Mouse (Mus musculus) thymus, adult 2 months (tissue): ENCODE data around the gene Rps6kb1. TPM values are rescaled to one million over a fixed set of nuclear protein-coding genes. Genes with fewer than 3 reads are reported as not detected.
A peak's percentile ranks its signal among the peaks of the same experiment; 100 is the strongest.

Source experiments
- DNase-seq: peaks from one replicate; pipeline ENCODE4 v3.0.0; 2021
- H3K27ac ChIP-seq: fragments of 200-500 bp; 2 replicates; pipeline ENCODE4 v1.5.1; 2012; ENCODE audit warnings: low read length, control low read depth; ENCODE audit not compliant: control insufficient read depth, insufficient read depth
- H3K27me3 ChIP-seq: fragments of 200-500 bp; 2 replicates; pipeline ENCODE4 v1.6.1; 2012; ENCODE audit warnings: mild to moderate bottlenecking, low read length, moderate library complexity, mixed read lengths; ENCODE audit not compliant: control insufficient read depth, insufficient read depth
- H3K36me3 ChIP-seq: fragments of 200-500 bp; 2 replicates; pipeline ENCODE4 v1.6.1; 2012; ENCODE audit warnings: mild to moderate bottlenecking, low read length, moderate library complexity; ENCODE audit not compliant: control insufficient read depth, insufficient read depth
- H3K4me1 ChIP-seq: fragments of 200-500 bp; replicated peaks from 2 replicates; pipeline ENCODE4 v1.6.1; 2012; ENCODE audit warnings: low read length; ENCODE audit not compliant: control insufficient read depth, insufficient read depth
- H3K4me3 ChIP-seq: fragments of 200-500 bp; 2 replicates; pipeline ENCODE4 v1.5.1; 2012; ENCODE audit warnings: mild to moderate bottlenecking, low read length, control low read depth, moderate library complexity; ENCODE audit not compliant: control insufficient read depth, insufficient read depth
- CTCF ChIP-seq: fragments of 200-500 bp; IDR thresholded peaks from 2 replicates; pipeline ENCODE4 v1.5.1; 2012; ENCODE audit warnings: mild to moderate bottlenecking, control low read depth, low read length, moderate library complexity, borderline replicate concordance; ENCODE audit not compliant: control insufficient read depth, poor library complexity, insufficient read depth; ENCODE audit errors: extremely low read depth
- POLR2A ChIP-seq: fragments of 200-500 bp; IDR thresholded peaks from 2 replicates; pipeline ENCODE4 v1.6.1; 2012; ENCODE audit warnings: mild to moderate bottlenecking, low read length, control low read depth, moderate library complexity; ENCODE audit not compliant: control insufficient read depth, poor library complexity, insufficient read depth; ENCODE audit errors: extremely low read depth
- WGBS: fragments of 180-500 bp; shearing (Covaris S2); methylation state at CpG from one replicate; pipeline ENCODE4 v1.1.7; 2018; 5-methylcytosine and 5-hydroxymethylcytosine counted together
- polyA plus RNA-seq: library from polyadenylated mRNA; depleted of rRNA; stranded (reverse); fragments of >200 nt; gene quantifications from 2 replicates; pipeline ENCODE4 v1.2.3, GENCODE M21; 2012

The Rps6kb1 gene
- polyA plus RNA-seq, 1 experiment: 12.2 TPM

DNA sequence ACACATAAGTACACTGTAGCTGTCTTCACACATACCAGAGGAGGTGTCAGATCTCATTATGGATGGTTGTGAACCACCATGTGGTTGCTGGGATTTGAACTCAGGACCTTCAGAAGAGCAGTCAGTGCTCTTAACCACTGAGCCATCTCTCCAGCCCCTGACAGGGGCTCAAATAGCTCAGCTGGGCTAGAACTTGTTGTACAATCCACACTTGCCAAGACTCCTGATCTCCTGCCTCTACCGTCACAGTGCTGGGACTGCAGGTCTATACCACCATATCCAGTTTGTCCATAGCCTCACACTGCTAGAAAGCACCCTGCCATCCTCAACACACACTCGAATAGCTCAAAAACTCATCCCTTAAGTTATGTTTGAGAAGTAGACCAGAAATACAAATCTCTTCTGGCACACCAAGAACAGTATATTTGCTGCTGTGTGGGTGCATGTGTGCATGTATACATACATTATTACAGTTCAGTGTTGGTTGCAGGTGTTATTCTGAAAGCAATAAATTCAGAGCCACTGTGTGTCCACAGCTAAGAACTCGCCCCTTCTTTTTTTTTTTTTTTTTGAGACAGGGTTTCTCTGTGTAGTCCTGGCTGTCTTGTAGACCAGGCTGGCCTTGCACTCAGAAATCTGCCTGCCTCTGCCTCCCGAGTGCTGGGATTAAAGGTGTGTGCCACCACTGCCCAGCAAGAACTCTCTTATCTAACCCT is 44.1 kb upstream of the Rps6kb1 start:
- no peak for TF ChIP-seq POLR2A
- no peak for TF ChIP-seq CTCF
- peaks cover 12% of the 10 kb centered on the region for H3K4me1 ChIP-seq
- H3K27ac ChIP-seq: no peak overlapping the region
- no peak for DNase-seq
- no peaks in the 10 kb centered on the region for H3K36me3 ChIP-seq
- no peaks in the 10 kb centered on the region for H3K27me3 ChIP-seq
- 84% methylated on average over 4 of the region's 4 CpGs for WGBS
- no peak overlapping the region for H3K4me3 ChIP-seq

DNA sequence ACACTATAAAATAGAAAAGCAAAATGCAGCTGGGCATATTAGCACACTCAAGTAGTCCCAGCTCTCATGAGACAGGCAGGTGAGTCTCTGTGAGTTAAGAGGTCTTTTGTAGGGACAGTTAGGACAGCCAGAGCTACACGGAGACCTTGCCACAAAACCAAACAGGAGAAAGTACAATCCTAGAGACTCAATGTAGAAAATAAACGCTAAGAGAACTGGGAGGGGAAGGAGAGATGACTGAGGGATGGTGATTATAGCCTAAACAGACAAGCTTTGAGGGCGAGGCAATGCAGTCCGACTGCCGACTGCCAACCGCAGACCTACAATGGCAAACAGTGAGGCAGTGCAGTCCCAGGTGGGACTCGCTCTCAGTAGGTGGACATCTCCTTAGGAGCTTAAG is 43.2 kb upstream of the Rps6kb1 start:
- Histone ChIP-seq H3K36me3 (no peaks in the 10 kb centered on the region), H3K4me3 (no peak overlapping the region), H3K4me1 (peaks cover 12% of the 10 kb centered on the region), H3K27me3 (no peaks in the 10 kb centered on the region), H3K27ac (peak overlapping the region; percentile 8; the same call in 1 of the 2 replicates)
- no peak for DNase-seq
- WGBS: 24% methylated on average over 7 of the region's 7 CpGs
- TF ChIP-seq POLR2A (no peak), CTCF (no peak)

DNA sequence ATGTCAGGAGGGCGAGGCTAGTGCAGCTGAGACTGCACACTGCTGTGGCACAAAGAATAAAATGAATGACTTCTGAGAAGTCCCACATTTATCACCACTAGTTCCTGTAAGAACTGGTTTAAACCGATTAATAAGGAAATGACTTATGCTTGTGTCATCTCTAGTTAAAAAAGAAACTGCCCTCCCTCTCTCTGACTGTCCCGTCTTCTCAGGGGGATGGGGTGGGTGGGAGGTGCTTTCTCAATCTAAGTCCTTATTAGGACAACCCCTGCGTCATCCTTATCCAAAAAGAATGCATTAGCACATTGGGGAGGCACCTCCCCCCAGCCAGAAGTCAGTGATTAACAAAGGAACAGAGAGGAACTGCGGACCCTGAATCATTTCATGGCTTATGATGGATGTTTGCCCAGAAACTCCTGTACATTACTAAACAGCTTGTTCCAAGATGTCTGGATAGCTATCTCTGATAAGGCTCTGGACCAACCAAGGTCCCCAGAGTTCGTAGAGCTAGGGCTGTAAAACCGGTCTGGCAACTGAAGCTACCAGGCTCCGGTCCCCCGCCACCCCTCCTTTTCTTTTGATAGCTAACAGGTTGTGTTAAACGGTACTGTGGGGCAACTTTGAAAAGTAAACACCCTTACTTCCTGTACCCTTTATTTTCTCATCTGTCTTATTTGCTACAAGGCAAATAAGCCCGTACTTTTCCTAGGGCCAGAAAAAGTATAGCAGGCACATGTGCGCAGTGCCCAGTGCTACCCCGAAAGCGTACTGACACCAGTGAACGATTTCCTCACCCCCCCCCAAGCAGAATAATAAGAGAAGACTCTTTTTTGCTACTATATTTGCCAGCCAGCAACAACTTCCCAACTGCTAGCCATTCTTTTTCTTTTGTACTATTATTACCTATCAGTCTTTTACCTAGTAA is 42.5 kb upstream of the Rps6kb1 start:
- TF ChIP-seq POLR2A (no peak), CTCF (no peak)
- peaks cover 12% of the 10 kb centered on the region for H3K4me1 ChIP-seq
- no peaks in the 10 kb centered on the region for H3K27me3 ChIP-seq
- peak overlapping the region; percentile 19 for H3K4me3 ChIP-seq
- 1% methylated on average over 15 of the region's 15 CpGs for WGBS
- DNase-seq: peak; percentile 56
- H3K36me3 ChIP-seq: no peaks in the 10 kb centered on the region
- peak overlapping the region; percentile 43 for H3K27ac ChIP-seq

DNA sequence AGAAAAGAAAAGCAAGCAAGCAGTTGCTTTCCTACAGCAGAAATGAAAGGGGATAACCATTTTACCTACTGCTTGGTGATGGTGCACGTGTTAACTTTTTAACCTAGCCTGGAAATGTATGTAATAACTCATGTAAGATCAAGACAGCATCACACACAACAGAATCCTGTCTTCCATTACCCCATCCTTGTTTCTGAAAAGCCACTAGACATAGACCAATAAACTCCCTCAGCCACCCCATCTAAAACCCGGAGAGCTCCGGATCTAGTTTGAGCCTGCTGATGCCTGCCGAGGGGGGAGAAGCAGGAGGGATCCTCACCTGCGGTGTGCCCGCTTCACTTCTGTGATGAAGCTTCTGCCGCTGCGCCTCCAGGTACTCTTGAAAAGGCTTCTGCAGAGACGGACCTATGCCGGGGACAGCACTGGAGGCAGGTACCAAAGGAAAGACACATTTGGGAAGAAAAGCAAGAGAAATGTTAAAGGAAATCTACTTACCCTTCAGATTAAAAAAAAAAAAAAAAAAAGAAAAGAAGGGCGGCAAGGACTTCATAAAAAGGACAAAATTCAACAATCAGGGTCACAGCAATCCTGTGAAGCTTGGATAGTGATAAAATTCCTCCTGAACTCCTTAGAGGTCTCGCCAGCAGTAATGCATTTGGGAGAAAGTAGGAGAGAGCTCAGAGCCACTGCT is 41.7 kb upstream of the Rps6kb1 start:
- Histone ChIP-seq H3K36me3 (no peaks in the 10 kb centered on the region), H3K27me3 (no peaks in the 10 kb centered on the region), H3K4me1 (peaks cover 14% of the 10 kb centered on the region), H3K4me3 (peak overlapping the region; percentile 44), H3K27ac (peak overlapping the region; percentile 71)
- peak; percentile 64 for DNase-seq
- TF ChIP-seq CTCF (no peak), POLR2A (no peak)
- under 1% methylated on average over 12 of the region's 12 CpGs for WGBS

DNA sequence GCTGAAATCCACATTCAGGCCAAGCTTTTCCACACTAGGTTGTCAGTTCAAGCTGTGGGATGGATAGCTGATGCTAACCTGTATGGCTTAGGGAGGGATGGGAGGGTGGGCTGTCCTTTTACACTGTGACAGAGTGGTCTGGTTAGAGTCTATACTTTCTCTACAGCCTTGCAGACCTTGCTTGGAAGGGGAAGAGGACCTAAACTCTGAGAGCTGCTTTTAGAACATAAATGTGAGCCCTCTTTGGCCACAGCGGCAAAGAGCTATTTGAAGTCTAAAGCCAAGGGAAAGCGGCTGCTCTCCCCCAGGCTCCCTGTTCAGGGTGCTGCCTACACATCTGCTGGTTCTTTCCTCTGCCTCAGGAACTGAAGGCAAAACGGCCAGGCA is 41.0 kb upstream of the Rps6kb1 start:
- Histone ChIP-seq H3K27me3 (no peaks in the 10 kb centered on the region), H3K27ac (peak overlapping the region; percentile 89)

GRCm38 (mm10) chr11:86584898-86585597 is 40.4 kb upstream of the Rps6kb1 start:
- H3K27ac ChIP-seq: no peak overlapping the region; the same call in 1 of the 2 replicates
- H3K4me3 ChIP-seq: no peak overlapping the region
- 10% methylated on average over 7 of the region's 7 CpGs for WGBS

More for the DNA sequence above, 41.0 kb upstream of the Rps6kb1 start:
- peaks cover 14% of the 10 kb centered on the region for H3K4me1 ChIP-seq
- WGBS: 0% methylated on average over 3 of the region's 3 CpGs
- peak; percentile 38 for DNase-seq
- H3K4me3 ChIP-seq: peak overlapping the region; percentile 33
- no peak for TF ChIP-seq CTCF
- no peak for TF ChIP-seq POLR2A
- no peaks in the 10 kb centered on the region for H3K36me3 ChIP-seq

More at GRCm38 (mm10) chr11:86584898-86585597, 40.4 kb upstream of the Rps6kb1 start:
- no peaks in the 10 kb centered on the region for H3K27me3 ChIP-seq
- no peak for TF ChIP-seq POLR2A
- no peak for TF ChIP-seq CTCF
- peaks cover 18% of the 10 kb centered on the region for H3K4me1 ChIP-seq
- no peaks in the 10 kb centered on the region for H3K36me3 ChIP-seq
- DNase-seq: no peak
